Mouse (Mus musculus): Measurements from ENCODE around the gene Taz.

Gene Taz

GRCm38 (mm10) chrX:74281732-74282394 is at the start of gene Taz, which contains the start of gene Dnase1l1:
Gene Taz, plus strand, starts transcription at chrX:74281912.
Gene Dnase1l1, minus strand, starts transcription at chrX:74282337.
- peak; percentile 69 to 81 for DNase-seq

DNA sequence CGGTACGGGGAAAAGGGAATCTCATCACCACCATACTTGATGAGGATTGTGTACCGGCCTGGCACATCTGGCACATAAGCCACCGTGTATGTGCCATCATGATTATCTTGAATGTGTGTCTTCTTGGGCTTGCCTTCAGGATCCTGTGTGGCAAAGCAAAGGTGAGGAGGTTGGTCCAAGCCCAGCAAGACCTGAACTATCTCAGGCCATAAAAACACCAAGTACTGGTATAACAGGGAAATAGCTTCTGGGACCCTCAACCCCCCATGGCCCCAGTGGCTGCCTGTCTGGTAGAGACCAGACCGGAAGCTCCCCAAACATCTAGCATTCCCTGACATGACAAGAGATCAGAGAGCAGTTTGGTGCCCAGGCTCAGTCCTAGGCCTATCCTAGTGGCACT is 48.5 kb upstream of the Taz start:
- DNase-seq: no peak

GRCm38 (mm10) chrX:74240332-74240731 is 41.4 kb upstream of the Taz start:
- no peak for DNase-seq

GRCm38 (mm10) chrX:74243396-74243795 is 38.3 kb upstream of the Taz start:
- DNase-seq: no peak

- DNase-seq: no peak
Observed at GRCm38 (mm10) chrX:74243807-74244206, 37.9 kb upstream of the Taz start.

DNA sequence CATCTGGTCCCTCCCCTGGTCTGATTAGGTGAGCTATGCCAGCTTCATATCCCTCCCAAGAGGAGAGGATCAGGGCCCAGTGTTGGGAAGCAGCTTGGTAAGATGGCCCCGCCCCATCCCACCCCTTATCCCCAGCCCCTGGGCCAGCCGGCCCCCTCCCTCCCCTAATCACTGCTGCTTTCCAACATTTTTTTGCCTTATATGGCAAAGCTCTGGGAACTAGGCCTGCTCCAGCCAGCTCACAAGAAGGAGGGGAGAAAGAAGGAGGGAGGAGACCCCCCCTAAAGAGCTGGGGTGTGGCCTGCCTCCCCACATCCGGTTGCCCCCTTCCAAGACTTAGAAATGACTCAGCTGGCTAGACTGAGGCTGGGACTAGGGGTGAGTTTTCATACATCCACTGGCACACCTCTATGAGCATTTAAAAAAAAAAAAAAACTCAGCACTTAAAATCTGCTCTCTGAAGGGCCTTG is 37.1 kb upstream of the Taz start:
- peak; percentile 39 to 62 for DNase-seq

GRCm38 (mm10) chrX:74245107-74245506 is 36.6 kb upstream of the Taz start:
- no peak for DNase-seq

DNA sequence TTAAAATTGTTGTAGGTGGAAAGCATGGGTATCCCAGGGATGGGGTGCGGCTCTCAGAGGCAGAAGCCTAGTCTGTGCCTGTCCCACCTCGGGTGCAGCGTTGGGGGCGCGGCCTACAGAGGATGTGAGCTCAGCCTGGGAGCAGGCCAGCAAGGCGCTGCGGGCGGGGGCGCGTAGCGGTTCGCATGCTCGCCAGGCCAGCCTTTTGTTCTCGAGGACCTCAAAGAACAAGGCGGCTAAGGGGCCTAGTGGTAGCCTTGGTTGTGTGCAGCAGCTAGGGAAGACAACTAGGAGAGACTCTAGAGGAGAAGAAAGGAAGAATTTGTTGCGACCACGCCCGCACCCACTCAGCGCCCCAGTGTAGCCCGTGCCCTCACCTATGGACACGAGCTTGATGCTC is 36.0 kb upstream of the Taz start:
- DNase-seq: peak; percentile 91 to 92

GRCm38 (mm10) chrX:74246213-74246681 is 35.5 kb upstream of the Taz start:
- DNase-seq: peak; percentile 90 to 94

GRCm38 (mm10) chrX:74246693-74247092 is 35.0 kb upstream of the Taz start:
- no peak for DNase-seq

GRCm38 (mm10) chrX:74248651-74249050 is 33.1 kb upstream of the Taz start:
- peak; percentile 82 to 83 for DNase-seq

GRCm38 (mm10) chrX:74249615-74250014 is 32.1 kb upstream of the Taz start, which contains the start of gene Flna:
Gene Flna, minus strand, starts transcription at chrX:74249820.
- DNase-seq: peak; percentile 77 to 82

DNA sequence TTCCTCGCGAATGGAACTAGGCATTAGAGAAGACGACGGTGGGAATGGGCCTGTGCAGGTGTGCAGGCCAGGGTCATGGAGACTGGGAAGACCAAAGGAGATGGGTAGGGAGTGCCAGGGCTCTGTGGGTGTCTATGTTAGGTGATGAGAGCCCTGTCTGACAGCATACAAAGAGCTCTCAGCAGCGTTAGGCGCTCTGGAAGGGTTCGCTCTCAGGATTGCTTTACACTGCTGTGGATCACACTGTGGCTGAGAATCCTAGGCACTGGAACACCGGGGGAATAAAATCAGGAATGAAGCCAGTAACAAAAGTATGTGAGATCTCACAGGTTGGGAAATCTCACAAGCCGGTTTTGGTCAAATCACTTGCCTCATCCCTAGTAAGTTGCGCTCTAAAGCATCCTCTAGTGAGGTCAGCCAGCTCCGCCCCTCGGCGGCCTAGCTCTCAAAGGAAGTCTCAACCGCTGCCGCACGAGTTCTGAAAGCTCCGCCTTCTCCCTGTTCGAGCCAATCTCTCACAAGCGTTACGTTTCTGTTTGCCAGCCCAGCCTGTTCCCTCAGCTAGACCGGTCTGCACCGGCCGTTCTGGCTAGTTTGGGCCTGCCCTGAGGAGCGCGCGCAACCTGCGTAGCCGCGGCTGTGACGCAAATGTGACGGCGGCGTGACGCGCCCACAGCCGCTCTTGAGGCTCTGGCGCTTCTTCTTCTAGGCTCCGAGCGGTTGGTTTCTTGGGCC is 27.4 kb upstream of the Taz start, which contains the start of gene Emd:
Gene Emd (plus strand): TSS at position 535 of the 735 bp plus-strand sequence.
- peak; percentile 89 to 92 for DNase-seq

DNA sequence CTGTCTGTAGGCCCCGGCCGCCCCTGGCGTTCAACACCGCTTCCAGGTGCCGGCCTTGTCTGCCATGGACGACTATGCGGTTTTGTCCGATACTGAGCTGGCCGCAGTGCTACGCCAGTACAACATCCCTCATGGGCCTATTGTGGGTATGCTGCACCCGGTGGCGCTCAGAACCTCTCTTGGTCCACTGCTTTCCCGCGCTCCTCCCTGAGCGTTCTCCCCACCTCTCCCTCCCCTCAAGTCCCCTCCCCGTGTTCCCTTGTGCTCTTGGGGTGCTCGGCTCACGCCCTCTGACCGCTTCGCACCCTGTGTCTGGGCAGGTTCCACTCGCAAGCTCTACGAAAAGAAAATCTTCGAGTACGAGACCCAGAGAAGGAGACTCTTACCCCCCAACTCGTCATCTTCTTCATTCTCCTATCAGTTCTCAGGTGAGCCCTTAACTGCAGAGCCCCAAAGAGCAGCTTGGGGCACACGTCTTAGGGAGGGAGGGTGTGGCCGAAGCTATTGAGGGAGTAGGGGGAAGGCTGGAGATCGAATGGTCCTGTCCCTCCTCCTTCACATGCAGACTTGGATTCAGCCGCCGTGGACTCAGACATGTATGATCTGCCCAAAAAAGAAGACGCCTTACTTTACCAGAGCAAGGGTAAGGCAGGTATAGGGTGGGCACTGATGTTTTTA is 26.7 kb upstream of the Taz start:
- DNase-seq: no peak

GRCm38 (mm10) chrX:74257746-74258145 is 24.0 kb upstream of the Taz start:
- no peak for DNase-seq

DNA sequence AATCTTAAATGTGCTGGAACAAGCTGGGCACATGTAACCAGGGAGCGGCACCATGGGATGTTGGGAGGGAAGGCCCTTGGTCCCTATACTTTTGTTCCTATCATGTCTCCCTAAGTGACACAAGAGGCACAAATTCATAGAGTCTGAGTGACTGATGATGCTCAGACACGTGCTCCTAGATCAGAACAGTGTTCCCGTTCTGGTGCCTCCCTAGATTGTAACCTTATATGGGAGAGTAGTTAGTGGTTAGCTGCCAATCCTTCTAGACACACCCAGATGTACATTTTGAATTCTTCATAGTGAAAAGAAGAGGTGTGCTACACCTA is 12.0 kb upstream of the Taz start:
- DNase-seq: no peak

DNA sequence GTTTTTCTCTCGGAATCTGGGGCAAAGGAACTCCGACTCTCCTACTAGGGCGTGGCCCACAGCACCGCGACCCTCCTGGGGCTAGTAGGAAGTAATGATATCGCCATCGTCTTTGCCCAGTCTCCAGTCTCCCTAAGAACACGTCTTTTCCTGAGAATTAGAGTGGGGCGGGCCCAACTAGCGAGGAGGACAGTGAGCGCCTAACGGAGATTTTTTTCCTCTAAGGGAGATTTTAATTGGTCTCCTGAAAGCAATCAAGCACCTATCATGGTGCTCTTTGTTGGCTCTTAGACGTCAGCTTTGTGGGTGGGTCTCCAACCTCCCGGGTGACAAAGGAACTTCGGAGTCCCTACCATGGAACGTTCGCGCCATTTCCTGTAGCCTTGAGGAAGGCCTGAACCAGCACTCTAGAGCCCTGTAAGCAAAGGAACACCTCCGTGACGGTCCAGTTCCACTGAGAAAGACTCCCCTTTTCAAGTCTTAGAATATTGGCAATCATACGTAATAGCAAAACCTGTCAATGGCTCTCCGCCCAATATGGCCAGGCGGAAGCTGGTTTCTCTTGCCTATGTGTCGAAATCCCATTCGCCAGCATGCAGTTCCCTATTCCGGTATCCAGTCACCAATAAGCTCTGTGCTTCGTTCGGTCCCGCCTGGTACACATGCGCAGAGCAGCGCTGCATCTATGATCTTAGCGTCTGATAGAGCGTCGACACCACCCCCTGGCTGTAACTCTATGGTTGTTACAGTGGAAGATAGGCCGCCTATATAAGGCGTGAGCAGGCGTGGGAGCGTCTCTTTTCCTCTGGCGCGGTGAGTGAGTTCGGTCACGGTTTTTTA is 11.4 kb upstream of the Taz start, which contains the start of gene Rpl10:
Gene Rpl10 (plus strand): TSS at position 751 of the 840 bp plus-strand sequence.
- peak; percentile 89 to 93 for DNase-seq

- DNase-seq: peak; percentile 36 to 43
Observed at GRCm38 (mm10) chrX:74270902-74271551, 10.7 kb upstream of the Taz start.

DNA sequence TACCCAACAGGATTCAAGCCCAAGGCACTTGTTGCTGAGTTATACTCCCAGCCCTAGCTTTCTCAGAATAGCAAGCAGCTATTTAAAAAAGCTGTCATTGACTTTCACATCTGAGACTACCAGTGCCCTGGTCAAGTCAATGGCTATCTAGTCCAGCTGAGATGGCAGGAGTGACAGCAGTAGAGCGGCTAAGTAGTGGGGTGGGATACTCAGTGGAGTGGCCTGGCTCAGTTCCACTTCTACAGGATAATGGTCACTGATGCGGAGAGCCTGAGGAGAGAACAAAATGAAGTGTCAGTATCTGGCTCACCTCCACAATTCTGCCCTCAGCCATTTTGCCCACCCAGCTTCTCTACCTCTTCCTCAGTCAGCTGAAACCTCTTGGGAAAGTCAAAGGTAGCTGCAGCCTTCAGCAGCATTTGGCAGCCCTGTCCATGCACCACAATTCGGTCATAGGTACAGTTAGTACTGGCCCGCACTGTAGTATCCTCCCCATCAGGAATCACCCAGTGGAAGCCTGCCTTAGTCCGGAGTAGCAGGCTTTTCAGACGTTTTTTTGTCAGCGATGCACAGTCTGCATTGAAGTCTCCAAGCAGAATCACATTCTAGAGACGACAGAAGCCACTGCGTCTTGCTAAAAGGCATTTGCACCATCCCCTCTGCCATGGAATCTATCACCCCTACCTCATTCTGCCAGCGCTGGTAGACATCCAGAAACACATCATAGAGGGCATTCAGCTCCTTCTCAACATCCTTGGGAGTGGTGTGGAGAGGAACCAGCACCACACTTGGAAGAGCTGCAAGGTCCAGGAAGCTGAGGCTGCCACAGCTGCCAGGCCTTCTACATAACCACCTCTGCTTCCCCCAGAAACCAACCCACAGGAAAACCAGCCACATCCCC is 8.0 kb upstream of the Taz start:
- DNase-seq: peak in 1 of 2 experiments; percentile 16

- DNase-seq: no peak
Observed at GRCm38 (mm10) chrX:74277916-74278315, 3.8 kb upstream of the Taz start.
